Mouse (Mus musculus) C2C12 (cell line): ENCODE results near the gene Tnip2. TPM values are rescaled to one million over a fixed set of nuclear protein-coding genes. Genes with fewer than 3 reads are reported as not detected.

Experiments
- H3K27me3 ChIP-seq: one replicate; pipeline ENCODE4 v1.6.1; 2011; ENCODE audit not compliant: control insufficient read depth, insufficient read depth, insufficient read length
- H3K36me3 ChIP-seq: one replicate; pipeline ENCODE4 v1.6.1; 2011; ENCODE audit not compliant: control insufficient read depth, insufficient read depth
- H3K4me3 ChIP-seq: one replicate; pipeline ENCODE4 v1.5.1; 2011; ENCODE audit warnings: mild to moderate bottlenecking, control low read depth; ENCODE audit not compliant: poor library complexity, insufficient read depth, severe bottlenecking
- H3K79me2 ChIP-seq: one replicate; pipeline ENCODE4 v1.6.1; 2011; ENCODE audit not compliant: control insufficient read depth, insufficient read depth
- H3K79me3 ChIP-seq: one replicate; pipeline ENCODE4 v1.6.1; 2011; ENCODE audit warnings: low read depth, control low read depth
- H3ac ChIP-seq: one replicate; pipeline ENCODE3; 2011; ENCODE audit warnings: low read depth; ENCODE audit not compliant: control insufficient read depth, insufficient read length
- CEBPB ChIP-seq: IDR thresholded peaks from one replicate; pipeline ENCODE4 v1.6.1; 2011; ENCODE audit warnings: low read depth, mild to moderate bottlenecking, control low read depth, moderate library complexity
- CTCF ChIP-seq: IDR thresholded peaks from one replicate; pipeline ENCODE4 v1.5.1; 2011; ENCODE audit not compliant: control insufficient read depth, insufficient read depth, insufficient read length
- FOSL1 ChIP-seq: IDR thresholded peaks from one replicate; pipeline ENCODE4 v1.8.0; 2011; ENCODE audit warnings: mild to moderate bottlenecking, low read length; ENCODE audit not compliant: poor library complexity, insufficient read depth, severe bottlenecking
- MAX ChIP-seq: IDR thresholded peaks from one replicate; pipeline ENCODE4 v1.6.1; 2011; ENCODE audit warnings: mild to moderate bottlenecking, control low read depth
- MYOD1 ChIP-seq: IDR thresholded peaks from one replicate; pipeline ENCODE4 v1.6.1; 2011; ENCODE audit warnings: low read depth; ENCODE audit not compliant: control insufficient read depth, insufficient read length
- MYOG ChIP-seq: IDR thresholded peaks from one replicate; pipeline ENCODE4 v1.6.1; 2011; ENCODE audit not compliant: control insufficient read depth, insufficient read length; ENCODE audit errors: extremely low read depth
- USF1 ChIP-seq: IDR thresholded peaks from one replicate; pipeline ENCODE4 v1.6.1; 2011; ENCODE audit warnings: low read depth, mild to moderate bottlenecking, control low read depth, moderate library complexity
- polyA plus RNA-seq: library from polyadenylated mRNA; unstranded; fragments of >200 nt; fragmentation: generic; extraction: Trizol; gene quantifications from one replicate; pipeline ENCODE4 v1.2.1, GENCODE M21; 2012; ENCODE audit warnings: missing spikeins

Gene Tnip2
- polyA plus RNA-seq, 1 experiment: 9.3 TPM

- Histone ChIP-seq H3K4me3 (no peak overlapping the region), H3K79me3 (peaks cover 19% of the 10 kb centered on the region), H3K27me3 (no peaks in the 10 kb centered on the region), H3ac (no peak overlapping the region), H3K36me3 (peaks cover 17% of the 10 kb centered on the region), H3K79me2 (peaks cover 81% of the 10 kb centered on the region)
- TF ChIP-seq FOSL1 (peak; percentile 21), CEBPB (peak; percentile 65), CTCF (no peak), MYOG (no peak), MAX (peak; percentile 21), MYOD1 (peak; percentile 97), USF1 (no peak)
Observed at GRCm38 (mm10) chr5:34534776-34535581, 21.2 kb upstream of the Tnip2 start.

- peaks cover 25% of the 10 kb centered on the region for H3K79me3 ChIP-seq
Observed at GRCm38 (mm10) chr5:34533820-34534219, 20.0 kb upstream of the Tnip2 start.

DNA sequence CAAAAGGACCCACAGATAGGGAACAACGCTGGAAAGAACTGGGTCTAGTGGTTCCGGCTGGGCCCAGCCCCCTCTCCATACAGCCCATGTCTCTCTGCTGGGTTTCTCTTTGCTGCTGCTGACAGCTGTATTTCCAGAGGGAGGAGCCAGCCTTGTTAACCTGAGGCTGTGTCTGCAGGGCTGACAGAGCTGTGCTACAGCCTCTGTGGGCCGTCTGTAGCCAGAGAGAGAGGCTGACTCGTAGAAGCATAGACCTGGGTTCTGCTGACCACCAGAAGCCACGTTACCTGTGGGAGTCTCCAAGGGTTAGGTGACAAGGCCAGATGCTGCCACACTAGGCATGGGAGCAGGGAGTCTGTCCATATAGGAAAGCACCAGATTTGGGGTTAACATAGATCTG lies 19.3 kb upstream of the Tnip2 start:
- Histone ChIP-seq H3K4me3 (no peak overlapping the region), H3K79me3 (peaks cover 29% of the 10 kb centered on the region), H3ac (no peak overlapping the region), H3K36me3 (peaks cover 17% of the 10 kb centered on the region), H3K79me2 (peaks cover 80% of the 10 kb centered on the region), H3K27me3 (no peaks in the 10 kb centered on the region)
- TF ChIP-seq CTCF: no peak
- no peak for TF ChIP-seq FOSL1
- TF ChIP-seq MYOD1: no peak
- TF ChIP-seq MAX: no peak
- TF ChIP-seq MYOG: no peak
- no peak for TF ChIP-seq USF1
- TF ChIP-seq CEBPB: no peak

More at GRCm38 (mm10) chr5:34533820-34534219, 20.0 kb upstream of the Tnip2 start:
- Histone ChIP-seq H3K36me3 (peaks cover 17% of the 10 kb centered on the region), H3K27me3 (no peaks in the 10 kb centered on the region), H3ac (no peak overlapping the region), H3K4me3 (no peak overlapping the region), H3K79me2 (peaks cover 81% of the 10 kb centered on the region)
- TF ChIP-seq MAX (peak; percentile 55), MYOD1 (peak; percentile 51), FOSL1 (peak; percentile 38), CTCF (no peak)

DNA sequence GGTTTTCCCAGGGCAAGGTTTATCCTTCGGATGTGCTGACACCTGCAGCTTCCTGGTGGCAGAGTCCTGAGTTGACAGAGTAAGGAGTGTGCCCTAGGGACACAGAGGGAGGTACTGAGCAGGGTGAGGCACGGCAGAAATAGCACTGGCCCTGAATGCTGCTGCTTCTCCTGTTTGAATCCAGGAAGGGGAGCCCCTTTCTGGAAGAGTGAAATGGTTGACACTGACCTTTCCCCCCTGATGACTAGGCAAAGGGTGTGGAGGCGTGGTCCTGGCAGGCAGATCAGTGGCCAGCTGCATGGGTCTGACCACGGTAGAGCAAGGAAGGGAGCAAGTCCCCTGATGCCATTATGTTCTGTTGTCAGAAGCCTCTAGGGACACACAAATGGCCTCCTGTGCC lies 16.9 kb upstream of the Tnip2 start:
- no peaks in the 10 kb centered on the region for H3K27me3 ChIP-seq
- H3ac ChIP-seq: no peak overlapping the region
- peaks cover 78% of the 10 kb centered on the region for H3K79me2 ChIP-seq
- no peak overlapping the region for H3K4me3 ChIP-seq
- H3K79me3 ChIP-seq: peaks cover 41% of the 10 kb centered on the region
- H3K36me3 ChIP-seq: peaks cover 10% of the 10 kb centered on the region
- TF ChIP-seq CEBPB (no peak), MYOD1 (no peak), CTCF (no peak), MYOG (no peak)

- Histone ChIP-seq H3K4me3 (no peak overlapping the region), H3K79me3 (peaks cover 41% of the 10 kb centered on the region), H3ac (no peak overlapping the region), H3K27me3 (no peaks in the 10 kb centered on the region), H3K36me3 (peaks cover 10% of the 10 kb centered on the region), H3K79me2 (peaks cover 78% of the 10 kb centered on the region)
- TF ChIP-seq MYOG (no peak), MAX (no peak), MYOD1 (no peak), USF1 (no peak), CEBPB (no peak), FOSL1 (no peak), CTCF (no peak)
Observed at GRCm38 (mm10) chr5:34530116-34530515, 16.3 kb upstream of the Tnip2 start.

GRCm38 (mm10) chr5:34528724-34529123 lies 14.9 kb upstream of the Tnip2 start:
- peaks cover 75% of the 10 kb centered on the region for H3K79me2 ChIP-seq
- no peak overlapping the region for H3K4me3 ChIP-seq
- H3K36me3 ChIP-seq: peaks cover 10% of the 10 kb centered on the region
- peaks cover 41% of the 10 kb centered on the region for H3K79me3 ChIP-seq
- TF ChIP-seq CEBPB: no peak
- no peak for TF ChIP-seq USF1
- no peak for TF ChIP-seq MYOG
- no peak for TF ChIP-seq CTCF
- TF ChIP-seq FOSL1: no peak
- TF ChIP-seq MAX: no peak
- no peak for TF ChIP-seq MYOD1
- no peak overlapping the region for H3ac ChIP-seq
- H3K27me3 ChIP-seq: no peaks in the 10 kb centered on the region
